Mouse (Mus musculus) cerebral cortex, adult 2 months (tissue): Measurements from ENCODE around the gene Cers6.

Experiments
- WGBS: fragments of 180-500 bp; shearing (Covaris S2); methylation state at CpG from one replicate; pipeline ENCODE4 v1.1.7; 2018; 5-methylcytosine and 5-hydroxymethylcytosine counted together

Gene Cers6

DNA sequence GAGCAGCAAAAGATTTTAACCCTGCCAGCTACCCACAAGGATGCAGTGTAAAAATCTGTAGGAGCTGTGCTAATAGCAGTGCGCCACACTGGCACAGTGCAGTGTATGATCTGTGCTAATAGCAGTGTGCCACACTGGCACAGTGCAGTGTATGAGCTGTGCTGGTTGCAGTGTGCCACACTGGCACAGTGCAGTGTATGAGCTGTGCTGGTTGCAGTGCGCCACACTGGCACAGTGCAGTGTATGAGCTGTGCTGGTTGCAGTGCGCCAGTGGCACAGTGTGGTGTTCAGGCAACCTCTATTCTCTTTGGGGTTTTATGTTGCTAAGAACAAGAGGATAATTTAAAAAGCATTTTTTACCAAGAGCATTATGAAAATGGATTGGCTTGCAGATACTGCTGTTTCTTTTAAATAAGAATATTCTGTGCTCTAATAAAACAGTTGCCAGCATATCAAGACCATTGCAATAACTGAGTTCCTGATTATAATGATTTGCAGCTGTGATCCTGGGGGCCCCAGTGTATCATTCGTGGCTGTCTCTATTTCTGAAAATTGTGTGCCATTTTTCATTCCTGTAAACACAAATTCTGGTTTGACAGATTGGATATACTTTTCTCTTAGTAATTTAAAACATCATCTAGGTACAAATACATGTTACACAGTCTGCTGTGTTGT is 159.5 kb downstream of the Cers6 start:
- 82% methylated on average over 4 of the region's 4 CpGs for WGBS

DNA sequence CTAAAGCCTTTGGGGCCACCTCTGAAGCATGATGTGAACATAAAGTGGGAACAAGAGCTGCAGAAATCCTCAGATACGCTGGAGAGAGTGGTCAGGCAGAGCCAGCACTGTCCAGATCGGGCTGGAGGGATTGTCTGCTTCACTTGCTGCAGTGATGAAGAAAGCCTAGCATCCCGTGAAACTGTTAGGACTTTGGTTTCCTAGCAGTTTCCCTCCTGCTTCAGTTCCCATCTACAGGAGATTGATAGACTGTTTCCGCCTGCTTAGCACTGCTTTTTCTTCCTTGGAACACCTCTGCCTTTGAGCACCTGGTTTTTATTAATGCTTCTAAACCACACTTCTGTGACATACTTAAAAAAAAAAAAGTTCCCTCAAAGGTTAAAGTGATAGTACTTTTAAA is 160.3 kb downstream of the Cers6 start:
- 69% methylated on average over 4 of the region's 4 CpGs for WGBS

DNA sequence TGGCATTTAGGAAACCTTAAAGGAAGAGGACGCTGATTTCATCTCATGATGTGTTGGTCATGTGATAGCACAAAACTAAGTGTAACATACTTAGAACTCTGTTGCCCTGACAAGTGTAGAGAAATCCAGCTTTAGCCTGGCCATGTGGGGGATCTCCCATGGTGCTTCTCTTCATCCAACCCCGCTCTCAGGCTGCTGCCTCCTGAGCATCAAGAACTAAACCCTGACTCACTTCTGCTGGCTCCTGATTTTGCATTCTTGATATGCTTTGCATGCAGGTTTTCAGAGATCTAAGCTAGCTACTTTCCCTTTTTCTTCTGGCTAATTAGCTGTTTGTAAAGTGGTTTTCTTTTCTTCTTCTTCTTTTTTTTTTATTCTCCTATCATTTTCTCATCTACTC is 163.6 kb downstream of the Cers6 start:
- WGBS, result 46% methylated on average over 2 of the region's 2 CpGs

DNA sequence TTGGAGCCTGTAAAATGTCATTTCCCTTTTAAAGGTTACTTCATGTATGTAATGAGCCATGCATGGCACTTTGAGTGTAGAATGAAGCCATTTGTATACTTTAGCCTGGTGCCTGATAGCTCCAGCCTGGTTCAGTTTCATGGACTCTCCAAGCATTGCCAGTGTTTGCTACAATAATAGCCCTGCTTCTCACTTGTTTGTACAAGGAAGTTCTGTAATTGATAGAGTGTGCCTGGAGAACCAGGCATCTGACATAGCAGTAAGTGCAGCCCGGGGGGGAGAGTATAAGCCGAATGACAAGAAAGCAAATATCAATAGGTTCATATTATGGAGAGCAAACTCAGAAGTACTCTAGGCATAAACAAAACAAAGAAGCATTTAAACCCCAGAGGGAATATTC is 171.3 kb downstream of the Cers6 start:
- 74% methylated on average over 2 of the region's 2 CpGs for WGBS

DNA sequence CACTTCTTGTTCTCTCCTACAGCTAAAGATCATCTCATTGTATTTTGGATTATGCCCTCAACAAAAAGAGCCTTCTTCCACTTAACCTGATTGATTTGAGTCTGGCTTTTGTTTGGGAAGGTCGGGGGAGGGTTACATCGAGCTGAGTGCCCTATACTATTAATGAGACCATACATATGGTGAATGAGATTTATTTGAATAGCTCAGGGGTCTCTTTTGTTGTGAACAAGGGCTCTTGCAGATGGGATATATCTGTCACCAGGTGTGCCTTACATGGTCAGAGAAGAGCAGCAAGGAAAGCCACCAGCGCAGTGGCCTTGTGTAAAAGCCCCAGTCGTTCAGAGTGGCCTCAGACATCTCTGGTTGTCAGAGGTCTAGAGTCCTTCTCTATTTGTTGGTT is 174.2 kb downstream of the Cers6 start:
- WGBS, result 56% methylated on average over 4 of the region's 4 CpGs

DNA sequence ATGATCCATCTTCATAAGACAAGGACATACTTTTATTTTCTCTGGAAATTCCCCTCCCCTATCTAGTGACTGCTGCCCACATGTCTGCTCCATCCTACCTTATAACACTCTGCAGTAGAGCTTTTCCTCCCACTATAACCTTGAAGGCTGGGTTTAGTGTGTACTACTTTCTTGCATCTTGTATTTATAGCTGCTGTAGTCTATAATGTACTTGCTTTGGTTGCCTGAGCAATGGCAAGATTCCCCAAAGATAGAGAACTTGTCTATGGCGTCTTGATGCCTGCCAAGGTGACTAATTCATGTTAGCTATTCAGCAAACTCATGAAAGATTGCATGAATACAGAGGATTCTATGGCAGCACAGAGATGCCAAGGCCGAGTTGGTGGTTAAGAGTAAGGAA is 176.1 kb downstream of the Cers6 start:
- WGBS, result 53% methylated on average over 2 of the region's 2 CpGs

DNA sequence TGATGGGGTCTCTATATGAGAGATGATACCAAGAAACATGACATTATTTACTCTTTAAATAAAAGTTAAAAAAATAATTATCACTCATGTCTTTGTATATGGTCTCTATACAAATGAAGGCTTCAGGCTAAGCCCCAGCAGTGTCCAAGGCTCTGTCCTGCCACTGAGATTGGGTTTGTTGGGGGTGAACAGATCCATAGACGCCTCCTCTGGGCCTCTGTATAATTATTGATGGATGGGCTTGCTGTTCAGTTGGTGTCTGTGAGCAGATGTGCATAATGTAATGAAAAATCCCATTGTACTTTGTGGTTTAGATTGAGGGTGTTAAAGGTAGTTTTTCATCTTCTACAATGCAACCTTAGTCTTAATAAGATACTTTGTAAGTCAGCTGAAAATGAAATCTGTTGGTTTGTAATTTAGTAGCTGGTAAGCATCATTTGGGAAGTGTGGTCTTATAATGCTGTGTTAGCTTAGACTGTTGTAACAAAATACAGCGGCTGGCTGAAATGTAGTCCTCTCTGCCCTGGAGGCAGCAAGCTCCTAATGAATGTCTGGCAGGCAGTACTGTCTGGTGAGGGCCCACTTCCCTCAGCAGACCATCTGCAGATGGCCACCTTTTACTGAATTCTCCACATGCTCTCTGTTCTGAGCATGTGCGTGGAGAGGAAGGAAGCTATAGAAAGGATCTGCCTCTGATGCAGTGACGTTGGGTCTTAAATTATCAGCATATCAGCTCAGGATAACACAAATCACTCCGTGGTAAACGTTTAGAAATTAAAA is 181.3 kb downstream of the Cers6 start:
- 46% methylated on average over 6 of the region's 6 CpGs for WGBS

DNA sequence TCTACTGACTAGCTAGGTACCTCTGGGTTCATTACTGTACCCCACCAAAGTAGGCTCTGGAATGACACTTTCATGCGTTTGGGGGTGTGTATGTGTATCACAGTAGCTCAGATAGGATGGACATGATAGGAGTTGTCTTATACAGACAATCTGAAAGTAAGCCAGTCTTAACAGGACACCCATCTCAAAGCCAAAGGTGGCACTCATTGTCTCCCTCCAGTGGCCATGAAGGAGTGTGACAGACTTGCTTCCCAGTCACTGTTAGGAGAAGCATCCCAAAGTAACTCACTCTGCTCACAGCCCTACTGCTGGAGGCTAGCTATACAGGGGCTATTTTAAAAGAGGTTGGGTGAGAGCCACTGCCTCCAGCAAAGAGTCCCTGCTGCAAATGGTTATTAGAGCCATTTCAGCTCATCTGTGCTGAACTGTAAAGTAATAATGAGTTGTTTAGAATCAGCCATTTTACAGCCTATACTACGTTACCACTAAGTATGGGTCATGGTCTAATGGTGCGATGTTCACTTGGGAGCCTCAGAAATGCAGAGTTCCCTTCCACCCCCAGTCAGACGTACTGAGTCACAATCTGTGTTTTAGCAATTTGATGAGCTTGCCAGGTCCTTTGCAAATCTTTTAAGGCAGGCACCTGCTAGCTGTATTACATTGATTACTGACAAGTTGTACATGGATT is 182.3 kb downstream of the Cers6 start:
- WGBS, result 56% methylated on average over 4 of the region's 4 CpGs

DNA sequence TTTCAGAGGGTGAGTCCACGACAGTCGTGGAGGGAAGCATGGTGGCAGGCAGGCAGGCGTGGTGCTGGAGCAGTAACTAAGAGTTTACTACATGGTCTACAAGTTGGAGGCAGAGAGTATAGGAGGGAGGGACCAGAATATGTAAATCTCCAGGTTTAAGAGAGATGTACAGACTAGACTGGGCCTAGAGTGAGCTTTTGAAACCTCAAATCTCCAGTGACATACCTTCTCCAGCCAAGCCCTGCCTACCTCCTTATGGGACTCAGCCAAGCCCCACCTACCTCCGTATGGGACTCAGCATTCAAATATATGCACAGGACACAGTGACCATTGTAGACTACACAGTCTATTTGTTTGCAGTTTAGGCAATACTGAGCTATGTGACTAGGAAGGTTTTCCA is 184.7 kb downstream of the Cers6 start:
- WGBS, result 81% methylated on average over 4 of the region's 4 CpGs

DNA sequence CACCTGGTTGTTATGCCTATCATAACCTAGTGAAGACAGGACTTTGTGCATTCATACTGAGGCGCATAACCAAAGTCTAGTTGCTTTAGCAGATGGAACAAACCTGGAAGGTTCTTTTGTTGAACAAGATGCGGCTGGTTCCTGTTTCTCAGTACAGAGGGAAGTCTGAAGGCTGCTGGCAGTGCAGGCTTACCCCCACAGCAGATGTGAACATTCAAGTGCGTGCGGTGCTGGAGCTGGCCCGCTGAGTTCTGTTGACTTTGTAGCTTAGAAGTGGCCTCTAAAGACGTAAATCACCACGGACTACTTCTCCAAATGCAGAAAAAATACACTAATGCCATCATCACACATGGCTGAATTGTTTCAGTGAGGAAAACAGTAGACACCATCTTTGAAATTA is 186.1 kb downstream of the Cers6 start:
- WGBS, result 62% methylated on average over 7 of the region's 7 CpGs

DNA sequence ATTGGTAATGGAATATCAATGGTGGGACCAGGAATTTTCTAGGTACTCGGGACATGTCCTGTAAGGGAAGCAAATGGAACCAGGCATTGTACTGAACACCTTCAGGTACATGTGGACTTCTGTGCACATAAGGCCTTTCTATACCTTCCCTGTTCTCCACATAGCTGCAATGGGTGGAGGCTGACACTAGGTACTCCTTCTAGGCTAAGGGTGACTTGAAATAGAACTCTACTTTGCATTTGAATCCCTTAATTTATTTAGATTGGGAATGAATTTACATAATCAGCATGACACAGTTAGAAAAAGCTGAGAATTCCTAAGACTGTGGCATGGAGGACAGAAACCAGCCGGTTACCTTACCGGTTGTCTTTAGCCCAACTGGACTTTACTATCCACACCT is 186.6 kb downstream of the Cers6 start:
- 71% methylated on average over 3 of the region's 3 CpGs for WGBS

DNA sequence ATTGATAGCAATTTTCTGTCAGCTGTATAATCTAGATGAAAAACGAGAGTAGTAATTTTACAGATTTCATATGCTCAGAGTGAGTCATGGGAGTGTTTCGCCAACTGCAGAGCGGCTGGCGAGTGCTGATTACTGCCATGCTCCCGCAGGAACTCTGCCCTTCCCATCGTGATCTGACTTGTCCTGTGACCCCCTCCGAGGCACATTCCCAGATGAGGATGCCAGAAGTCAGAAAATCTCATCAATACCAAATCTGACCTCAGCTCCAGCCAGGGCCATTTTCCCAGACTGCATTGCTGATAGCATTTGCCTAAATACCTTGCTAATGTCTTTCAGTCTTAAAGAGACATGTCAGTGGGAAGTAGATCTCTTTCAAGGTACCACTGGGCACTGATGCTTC is 187.9 kb downstream of the Cers6 start:
- WGBS, result 56% methylated on average over 7 of the region's 7 CpGs

DNA sequence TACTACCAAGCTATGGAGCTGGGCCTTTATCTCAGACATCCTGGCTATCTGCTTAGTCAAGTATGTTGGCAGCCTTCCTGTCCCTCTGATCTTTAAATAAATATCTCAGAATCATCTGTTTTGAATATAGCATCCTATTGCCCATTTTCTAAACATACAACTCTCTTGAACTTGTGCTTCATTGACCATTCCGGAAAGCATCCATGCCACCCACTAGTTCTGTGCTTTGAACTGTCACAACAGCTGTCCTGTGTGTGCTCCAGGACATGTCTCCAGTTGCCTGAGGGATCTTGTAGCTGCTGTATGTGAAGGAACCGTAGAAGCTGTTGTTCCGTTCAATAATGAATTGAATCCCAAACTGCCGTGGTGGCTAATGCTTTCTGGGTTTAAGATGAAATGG is 188.9 kb downstream of the Cers6 start:
- WGBS, result 79% methylated on average over 4 of the region's 4 CpGs

DNA sequence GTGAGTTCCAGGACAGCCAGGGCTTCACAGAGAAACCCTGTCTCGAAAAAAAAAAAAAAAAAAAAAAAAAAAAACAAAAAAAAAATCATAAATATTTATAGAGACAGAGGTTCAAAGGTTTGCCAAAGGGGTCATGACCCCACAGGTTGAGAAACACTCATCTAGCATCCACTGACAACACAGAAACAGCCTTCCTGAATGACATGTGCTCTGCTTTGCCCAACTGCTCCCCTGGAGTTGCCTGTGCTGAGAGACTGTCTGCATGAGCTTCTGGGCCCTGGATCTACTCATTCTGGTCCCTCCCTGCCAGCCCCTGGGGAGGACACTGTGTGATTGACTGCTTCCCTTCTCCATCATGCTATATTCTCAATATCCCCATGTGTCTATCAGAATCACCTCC is 190.4 kb downstream of the Cers6 start:
- WGBS, result 60% methylated on average over 1 of the region's 1 CpGs

DNA sequence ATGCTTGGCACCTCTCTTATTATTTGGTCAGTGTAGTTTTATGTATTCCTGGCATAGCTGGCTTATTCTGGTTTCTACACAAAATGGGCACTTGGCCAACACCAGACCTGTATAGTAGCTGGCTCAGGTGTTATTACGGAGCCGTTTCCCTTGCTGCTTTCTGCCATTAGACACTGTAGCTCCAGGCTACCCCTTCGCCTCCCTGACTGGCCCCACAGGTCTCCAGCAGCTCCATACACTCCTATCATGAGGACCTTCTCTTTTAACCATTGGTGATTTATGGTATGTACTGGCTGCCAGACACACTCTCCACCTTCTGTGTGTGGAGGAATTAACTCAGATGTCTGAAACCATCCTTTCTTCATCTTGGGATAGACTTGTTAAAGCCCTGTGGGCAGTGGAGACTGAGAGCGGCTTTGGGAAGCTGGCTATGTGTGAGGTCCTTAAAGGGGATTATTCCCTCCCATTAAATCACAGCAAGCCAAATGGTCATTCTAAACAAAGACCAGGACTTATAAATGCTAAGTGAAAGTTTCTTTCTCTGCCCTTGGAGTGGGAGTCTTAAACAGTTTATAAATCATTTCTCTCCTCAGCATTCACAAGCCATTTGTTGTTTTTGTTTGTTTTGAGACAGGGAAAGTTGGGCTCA is 192.1 kb downstream of the Cers6 start:
- 89% methylated on average over 4 of the region's 4 CpGs for WGBS

DNA sequence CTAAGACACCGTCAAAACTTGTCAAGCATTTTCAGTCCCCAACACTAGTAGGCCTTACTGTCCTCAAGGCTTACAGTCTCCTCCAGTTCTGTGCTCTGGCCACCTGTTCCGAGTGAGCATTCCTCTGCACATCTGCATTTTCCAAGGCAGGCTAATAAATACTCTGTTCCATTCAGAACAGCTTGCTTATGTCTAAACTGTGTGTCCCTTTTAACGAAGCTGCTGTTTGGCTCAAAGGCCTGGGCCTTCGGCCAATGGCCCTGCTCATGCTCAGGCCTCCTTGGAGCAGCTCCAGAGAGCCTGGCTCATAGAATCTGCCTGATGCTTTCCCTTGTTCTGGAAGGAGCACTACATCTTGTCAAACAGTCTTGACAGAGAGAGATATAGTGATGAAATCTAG is 193.0 kb downstream of the Cers6 start:
- 42% methylated on average over 4 of the region's 4 CpGs for WGBS

DNA sequence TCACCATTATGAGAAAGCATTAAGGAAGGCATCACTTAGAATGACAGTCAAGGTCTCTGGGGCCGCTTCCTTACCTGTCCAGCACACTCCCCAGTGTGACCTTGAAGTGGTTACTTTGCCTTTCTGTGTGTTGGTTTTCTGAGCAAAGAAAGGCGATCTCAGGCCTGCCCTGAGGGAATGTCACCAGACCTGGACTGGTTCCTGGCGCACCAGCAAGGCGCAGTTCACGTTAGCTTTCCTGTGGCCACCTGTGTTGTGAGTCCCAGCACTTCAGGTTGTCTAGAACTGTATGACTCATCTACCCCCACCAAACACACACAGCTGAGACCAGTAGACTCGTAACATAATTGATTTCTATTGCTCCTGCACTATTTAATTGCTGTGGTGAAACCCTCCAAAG is 193.9 kb downstream of the Cers6 start:
- 96% methylated on average over 6 of the region's 6 CpGs for WGBS

DNA sequence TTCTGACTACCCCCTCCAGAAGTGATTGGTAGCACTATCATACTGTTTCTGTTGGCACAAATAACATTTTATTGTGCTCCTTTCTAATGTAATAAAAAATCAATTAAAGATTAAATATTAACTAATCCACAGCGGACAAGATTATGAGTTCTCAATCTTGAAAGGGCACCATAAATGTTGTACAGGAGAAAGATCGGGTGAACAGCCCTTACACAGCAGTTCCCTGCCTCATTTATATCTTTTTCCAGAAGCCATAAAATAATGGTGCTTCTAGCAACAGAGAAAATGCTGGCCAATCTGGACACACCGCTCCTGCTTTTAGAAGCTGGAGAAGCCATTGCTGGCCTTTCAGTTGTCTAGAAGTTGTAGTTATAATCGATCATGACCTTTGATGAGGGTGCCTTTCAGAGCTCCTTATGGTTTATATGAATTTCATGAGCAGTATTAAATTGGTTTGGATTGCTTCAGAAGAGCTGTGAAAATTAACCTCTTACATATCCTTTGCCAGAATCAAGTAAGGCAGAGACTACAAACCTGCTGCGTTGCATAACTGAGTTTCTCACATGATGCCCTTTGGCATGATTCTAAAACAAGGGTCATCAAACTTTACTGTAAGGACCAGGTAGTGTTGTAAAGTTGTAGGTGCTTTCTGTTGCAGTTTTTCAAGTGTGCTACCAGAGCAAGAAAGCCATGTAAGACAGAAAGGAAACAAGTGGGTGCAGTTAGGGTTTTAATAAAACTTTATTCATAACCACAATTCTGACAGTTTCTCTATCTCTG is 200.9 kb downstream of the Cers6 start:
- WGBS, result 96% methylated on average over 5 of the region's 5 CpGs

DNA sequence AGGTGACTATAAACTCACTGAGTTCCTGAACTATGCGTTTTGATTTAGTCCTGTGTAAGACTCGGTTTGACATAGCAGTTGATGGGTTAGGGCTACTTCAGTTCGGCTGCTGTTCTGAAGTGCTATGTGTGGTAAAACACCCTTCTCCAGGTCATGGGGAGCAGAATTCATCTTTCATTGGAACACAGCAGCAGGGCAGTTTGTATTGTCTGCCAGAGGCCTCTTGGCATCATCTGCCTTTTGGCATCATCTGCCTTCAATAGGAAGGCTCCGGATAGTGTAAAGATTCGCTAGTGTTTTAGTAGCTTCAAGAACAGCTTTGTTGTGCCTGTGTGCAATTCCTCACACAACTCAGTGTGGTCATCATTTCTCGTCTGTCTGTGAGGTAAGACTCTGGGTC is 203.5 kb downstream of the Cers6 start:
- WGBS, result 88% methylated on average over 6 of the region's 6 CpGs

DNA sequence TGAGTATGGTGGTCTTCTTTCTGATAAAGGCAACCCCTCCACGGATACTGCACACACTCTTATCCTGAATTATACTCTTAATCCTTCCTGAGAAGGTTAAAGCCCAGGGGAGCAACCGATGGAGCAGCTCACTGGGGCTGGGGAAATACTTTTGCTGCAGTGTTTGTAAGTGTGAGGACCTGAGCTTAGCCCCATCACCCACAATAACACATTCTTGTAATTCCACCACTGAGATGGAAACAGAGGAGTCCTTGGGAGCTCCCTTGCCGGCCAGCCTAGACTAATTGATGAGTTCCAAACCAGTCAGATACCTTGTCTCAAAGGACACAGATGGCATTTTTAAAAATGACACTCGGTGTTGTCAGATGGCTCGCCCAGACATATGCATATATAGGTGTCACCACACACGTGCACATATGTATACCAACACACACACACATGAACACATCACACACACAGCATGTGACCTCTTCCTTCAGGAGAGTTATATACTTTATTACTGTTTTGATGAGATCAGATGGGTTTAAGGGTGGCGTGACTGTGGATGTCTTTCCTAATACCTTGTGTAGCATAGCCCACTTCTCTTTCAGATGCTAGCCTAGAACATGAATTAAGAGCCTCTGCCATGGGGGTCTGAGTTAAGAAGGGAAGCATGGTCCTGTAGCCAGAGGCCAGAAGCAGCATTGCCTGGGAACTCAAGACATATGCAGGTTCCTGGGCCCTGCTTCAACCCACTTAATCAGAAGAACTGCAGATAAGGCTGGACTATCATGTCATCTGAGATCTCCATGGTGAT is 210.4 kb downstream of the Cers6 start:
- WGBS, result 69% methylated on average over 7 of the region's 7 CpGs

DNA sequence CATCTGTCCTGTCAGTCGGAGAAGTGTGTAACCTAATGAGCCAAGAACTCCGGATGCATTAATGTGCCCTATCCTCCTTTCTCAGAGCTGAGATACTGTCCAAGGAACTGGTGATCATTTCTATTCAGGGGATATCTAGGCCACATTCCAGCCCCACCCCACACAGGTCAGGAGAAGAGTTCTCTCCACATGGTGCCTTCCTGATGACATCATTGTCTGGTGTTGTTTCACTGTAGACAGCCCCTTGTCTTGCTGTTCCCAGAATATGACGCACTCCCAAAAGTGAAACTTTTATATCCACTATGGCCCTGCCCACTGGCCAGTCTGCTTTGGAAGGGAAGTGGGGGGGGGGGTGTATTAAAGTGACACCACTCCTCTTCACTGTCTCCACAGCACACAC is 215.9 kb downstream of the Cers6 start:
- WGBS, result 64% methylated on average over 3 of the region's 3 CpGs
